Mouse (Mus musculus) retina, adult 2 months (tissue): ENCODE results near the gene Hnrnpa1.

ENCODE experiments used
- DNase-seq: peaks from one replicate; pipeline ENCODE4 v3.0.0-alpha.2; 2012; ENCODE audit warnings: low read depth, low spot score

Hnrnpa1 gene

DNA sequence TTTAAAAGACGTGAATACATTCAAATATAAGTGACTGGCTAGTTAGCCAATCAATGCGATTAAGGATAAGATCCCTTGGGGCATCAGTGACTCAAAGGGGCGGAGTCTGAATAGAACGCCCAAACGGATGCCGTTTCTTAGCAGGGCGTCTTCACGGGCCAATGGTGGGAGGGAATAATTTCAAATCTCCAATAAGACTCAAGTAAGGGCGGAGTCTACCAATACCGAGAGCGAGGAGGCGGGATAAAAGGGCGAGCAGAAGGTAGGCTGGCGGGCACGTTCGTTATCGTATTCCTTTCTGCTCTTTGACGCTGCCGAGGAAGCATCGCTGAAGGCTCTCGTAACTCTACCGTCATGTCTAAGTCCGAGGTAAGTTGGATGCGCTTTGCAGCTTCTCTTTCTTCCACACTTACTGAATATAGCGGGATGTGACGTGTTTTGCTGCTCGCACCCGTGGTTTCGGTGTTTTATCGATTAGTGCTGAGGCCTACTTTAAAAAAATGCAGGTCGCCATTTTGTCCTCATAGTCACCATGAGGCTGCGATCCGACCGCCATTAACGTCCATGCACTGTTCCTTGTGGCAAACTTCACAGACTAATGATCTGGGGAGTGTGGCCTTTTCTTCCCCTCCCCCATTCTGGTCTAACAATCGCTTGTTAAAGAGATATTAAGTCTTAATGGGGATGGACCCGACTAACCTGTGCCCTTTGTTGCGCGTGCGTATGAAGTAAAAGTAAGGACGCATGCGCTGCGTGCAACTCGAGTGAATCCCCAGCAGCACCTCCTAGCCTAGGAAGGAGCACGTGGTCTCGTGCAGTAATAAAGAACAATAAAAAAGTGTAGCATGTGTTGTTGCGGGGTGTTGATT, at the start of gene Hnrnpa1:
TSS of gene Hnrnpa1 (plus strand) at position 273 of the 869 bp plus-strand sequence.
- DNase-seq: peak; percentile 95

DNA sequence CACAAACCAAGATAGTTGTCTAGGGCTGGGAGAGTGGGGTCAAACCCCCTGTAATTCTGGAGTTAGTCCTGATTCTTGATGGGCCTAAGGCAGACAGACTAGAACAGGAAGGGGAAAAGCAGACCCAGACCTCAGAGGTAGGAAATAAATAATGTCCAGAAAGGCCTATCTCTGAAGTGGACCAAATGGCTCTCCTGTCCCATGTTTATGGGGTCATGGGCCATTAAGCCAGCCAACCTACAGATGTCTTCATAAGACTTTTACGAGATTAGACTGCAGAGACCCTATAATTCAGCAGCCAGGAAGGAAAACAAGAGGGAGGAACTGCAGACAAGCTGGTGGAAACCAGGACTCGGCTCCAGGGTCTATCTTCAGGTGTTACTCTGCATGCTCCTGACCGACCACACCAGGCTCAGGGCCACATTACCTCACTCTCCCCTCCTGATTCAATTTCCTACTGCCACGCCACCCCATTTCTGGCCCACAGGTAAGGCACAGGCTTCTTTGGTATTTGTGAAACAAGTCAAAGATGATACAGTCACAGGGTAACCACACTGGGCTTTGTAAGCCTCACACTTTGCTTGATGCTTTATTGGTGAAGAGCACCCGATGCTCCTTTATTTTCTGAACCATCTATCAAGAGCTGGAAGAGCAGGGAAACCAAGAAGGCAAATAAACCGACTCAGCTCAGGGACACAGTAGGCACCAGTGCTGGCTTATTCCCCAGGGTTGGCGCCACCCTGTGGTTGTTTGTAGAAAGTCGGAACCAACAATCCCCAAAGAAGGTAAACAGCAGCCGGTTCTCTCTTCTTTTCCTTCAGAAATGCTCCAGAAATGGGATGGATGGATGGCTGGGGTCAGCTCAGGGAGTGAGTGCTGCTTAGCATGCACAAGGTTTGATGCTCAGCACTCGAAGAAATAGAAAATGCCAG, 49.4 kb upstream of the Hnrnpa1 start:
- no peak for DNase-seq

- DNase-seq: no peak
Observed at GRCm38 (mm10) chr15:103193606-103194005, 46.6 kb upstream of the Hnrnpa1 start.

GRCm38 (mm10) chr15:103196835-103197234, 43.4 kb upstream of the Hnrnpa1 start:
- DNase-seq: no peak

- DNase-seq: no peak
Observed at GRCm38 (mm10) chr15:103197785-103198184, 42.4 kb upstream of the Hnrnpa1 start.

DNA sequence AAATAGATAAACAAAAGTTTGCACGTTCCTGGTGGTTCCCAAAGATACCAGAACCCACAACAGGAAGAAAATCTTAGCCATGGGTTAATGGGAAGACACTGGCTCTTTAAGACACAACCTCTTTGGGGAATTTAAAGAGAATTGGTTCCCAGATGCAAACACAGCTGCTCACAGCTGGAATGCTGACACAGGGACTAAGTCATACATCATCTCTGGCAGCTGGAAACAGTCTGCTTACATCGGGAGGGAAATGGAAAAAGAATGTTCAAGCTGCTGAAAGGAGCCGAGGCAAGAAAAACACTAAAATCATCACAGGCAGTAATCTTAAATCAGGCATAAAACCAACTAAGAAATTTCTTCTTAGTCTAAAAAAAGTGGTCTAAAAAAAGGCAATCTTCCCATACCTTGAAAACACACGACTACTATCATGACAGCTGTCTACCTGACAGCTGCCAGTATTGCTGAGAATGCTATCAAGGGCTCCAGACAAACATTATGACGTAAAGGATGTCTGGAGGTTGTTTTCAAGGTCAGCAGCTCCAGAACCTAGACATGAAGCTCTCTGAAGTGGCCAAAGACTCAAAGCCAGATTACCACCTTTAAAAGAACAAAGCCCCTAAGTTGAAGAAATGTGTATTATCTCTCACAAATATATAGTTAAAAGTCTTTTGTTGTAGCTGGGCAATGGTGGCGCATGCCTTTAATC, 38.0 kb upstream of the Hnrnpa1 start:
- no peak for DNase-seq

DNA sequence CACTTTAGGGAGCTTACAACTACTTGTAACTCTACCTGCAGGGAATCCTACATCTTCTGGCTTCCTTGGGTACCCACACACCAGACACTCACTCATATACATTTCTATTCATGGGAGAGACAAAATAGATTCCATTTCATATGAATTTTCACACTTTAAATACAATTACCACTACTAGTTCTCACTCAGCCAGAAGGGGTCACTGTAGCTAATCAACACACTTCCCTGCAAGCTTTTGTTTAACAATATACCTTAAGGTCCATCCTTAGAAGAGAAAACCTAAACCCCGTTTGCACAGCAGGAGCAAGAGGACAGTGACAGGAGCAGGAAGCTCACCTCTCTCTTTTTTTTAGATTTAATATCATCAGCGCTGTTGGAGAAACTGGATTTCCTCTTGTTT, 35.1 kb upstream of the Hnrnpa1 start:
- DNase-seq: no peak

- no peak for DNase-seq
Observed at GRCm38 (mm10) chr15:103214149-103214548, 26.1 kb upstream of the Hnrnpa1 start.

- peak; percentile 49 for DNase-seq
Observed at GRCm38 (mm10) chr15:103214971-103215907, 25.0 kb upstream of the Hnrnpa1 start.

DNA sequence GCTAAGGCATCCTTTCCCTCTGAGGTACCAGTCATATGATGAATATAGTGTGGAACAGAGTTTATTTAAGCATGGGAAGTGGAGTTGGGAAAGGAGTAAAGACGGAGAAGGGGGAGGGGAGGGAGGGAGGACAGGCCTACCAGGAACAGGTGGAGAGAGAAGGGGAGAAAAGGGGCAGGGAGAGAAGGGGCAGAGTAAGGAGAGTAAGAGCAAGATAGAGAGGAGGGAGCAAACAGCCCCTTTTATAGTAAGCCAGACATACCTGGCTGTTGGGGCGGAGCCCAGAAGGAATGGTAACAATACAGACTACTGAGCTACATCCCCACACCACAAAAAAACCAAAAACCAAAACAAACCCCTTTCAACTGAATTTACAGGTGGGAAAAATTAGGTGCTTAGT, 24.2 kb upstream of the Hnrnpa1 start:
- DNase-seq: no peak

GRCm38 (mm10) chr15:103220785-103221184, 19.4 kb upstream of the Hnrnpa1 start:
- DNase-seq: no peak

DNA sequence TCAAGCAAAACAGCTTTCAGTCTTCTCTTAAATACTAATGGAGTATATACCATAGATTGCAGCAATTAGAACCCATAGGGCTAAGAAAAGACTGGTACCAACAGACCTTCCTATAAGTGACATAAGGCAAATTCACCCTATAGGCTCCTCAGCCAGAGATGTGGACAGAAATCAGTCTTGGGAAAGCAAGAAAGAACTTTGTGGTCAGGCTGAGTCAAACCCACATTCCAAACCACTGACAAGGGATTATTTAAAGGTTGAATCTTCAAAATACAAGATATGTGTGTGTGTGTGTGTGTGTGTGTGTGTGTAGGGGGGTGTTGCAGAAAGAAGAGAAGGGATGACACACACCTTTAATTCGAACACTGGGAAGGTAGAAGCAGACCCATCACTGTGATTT, 18.8 kb upstream of the Hnrnpa1 start:
- DNase-seq: no peak

DNA sequence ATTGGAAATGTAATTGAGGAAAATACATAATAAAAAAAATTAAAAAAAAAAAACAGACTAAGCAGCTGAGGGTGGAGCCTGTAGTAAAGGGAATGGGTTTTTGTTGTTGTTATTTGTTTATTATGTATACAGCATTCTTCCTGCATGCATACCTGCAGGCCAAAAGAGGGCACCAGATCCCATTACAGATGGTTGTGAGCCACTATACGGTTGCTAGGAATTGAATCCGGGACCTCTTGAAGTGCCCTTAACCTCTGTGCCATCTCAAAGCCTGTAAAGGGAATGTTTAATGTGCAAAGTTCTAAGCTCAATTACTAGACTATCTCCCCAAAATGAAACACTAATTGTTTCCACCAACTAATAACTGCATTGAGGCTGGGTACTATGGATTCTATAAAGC, 16.1 kb upstream of the Hnrnpa1 start:
- DNase-seq: no peak

DNA sequence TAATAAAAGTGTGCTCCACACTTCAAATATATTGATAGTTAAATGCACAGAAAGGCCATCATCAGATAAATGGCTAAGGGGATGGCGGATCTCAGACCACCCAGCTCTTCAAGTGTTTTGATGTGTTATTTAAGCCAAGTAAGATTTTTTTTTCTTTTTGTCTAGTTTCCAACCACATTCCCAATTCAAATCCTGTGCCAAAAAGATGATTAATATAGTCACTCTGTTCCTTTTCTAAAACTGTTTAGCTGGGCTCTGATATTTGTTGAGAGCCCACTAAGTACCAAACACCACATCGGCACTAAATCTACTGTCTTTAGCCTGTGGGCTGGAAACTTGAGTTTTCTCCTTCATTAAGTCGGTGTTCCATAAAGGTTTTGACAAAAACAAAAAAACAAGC, 13.2 kb upstream of the Hnrnpa1 start:
- DNase-seq: no peak

DNA sequence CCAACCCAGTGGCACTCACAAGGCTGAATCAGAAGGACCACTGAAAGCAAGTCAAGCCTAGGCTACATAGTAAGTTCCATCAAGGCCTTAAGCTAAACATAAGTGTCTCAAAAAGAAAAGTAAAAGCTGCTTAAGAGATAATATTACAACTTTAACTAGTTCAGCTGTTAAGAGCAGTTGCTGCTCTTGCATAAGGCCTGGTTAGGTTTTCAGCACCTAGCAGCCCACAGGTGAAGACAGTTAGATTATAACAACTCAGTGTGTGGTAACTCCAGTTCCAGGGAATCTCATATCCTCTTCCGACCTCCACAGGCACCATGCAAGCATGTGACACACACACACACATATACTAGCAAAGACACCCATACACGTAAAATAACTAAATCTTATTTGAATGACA, 12.7 kb upstream of the Hnrnpa1 start:
- DNase-seq: no peak

- no peak for DNase-seq
Observed at GRCm38 (mm10) chr15:103228904-103229303, 11.3 kb upstream of the Hnrnpa1 start.

DNA sequence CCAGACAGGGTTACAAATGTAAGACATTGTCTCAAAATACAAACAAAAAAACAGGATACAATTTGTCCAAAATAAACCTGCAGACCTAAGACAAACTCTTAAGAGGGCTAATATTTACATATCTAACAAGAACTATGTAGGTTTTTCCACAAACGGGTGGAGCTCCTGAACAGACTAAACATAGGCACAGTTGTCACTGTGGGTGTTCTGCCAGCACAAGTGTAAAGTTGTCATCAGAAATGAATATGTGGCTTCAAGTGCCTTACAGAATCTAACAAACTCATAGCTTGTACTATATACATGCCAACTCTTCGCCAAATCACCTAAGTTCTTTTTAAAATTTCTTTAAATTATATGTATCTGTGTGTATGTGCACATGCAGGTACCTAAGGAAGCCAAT, 7.1 kb upstream of the Hnrnpa1 start:
- no peak for DNase-seq

DNA sequence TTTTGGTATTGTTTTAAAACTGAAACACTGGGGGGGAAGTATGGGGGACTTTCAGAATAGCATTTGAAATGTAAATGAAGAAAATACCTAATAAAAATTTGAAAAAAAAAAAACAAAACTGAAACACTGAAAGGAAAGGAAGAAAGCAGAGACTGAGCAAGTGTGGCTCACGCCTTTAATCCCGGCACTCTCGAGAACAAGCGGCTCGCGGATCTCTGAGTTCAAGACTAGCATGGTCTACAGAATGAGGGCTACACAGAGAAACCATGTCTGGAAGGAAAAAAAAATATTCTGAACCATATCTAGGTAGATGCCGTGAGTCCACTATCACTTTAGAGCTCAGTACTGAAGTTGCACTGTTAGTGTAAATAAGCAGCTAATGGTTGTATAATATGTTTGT, 2.9 kb upstream of the Hnrnpa1 start:
- DNase-seq: no peak

DNA sequence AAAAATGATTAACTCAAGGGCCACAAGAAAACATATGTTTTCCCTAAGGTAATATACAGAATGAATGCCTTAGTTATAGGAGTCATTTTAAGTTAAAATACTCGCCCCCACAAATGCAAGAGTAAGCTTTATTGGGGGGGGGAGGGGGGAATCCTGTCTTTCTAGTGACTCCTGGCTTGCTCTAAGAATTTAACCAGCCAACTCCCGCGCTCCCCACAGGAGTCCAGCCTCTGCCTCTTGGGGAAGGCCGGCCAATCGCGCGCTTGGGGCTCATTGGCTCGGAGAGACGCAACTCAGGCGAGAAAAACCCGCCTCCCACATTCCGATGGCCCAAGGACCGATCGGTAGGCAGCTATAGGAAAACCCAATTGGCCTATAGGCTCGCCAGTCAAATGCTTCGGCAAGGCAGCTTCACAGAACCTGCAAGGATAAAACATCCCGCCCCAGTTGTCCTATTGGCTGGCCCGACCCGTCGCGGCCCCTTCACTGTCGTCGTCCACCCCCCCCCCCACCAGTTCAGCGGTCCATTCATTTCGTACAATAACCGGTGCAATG, 1.0 kb upstream of the Hnrnpa1 start:
- DNase-seq: peak; percentile 79

DNA sequence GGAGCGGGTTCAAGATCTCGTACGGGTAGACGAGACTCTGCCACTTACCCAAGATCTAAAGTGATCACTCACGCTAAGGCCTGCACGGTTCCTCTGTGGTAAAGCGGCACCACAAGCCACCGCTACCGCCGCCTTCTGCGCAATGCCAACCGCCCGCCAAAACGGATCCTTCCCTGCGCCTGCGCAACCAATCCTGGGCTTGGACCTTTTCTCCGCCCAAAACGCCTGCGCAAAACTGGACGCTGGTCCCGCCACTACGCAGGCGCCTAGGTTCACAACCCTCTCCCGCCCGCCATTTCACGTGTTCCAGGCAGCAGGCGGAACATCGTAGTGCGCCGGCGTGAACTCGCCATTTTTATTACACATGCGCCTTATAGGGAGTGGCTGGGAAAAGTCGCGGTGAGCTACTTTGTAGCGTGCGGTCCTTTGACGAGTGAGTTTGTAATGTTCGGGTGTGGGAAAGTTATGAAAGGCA, 510 bp upstream of the Hnrnpa1 start, which contains the start of gene Cbx5:
TSS of gene Cbx5 (minus strand) at position 132 of the 475 bp plus-strand sequence.
- DNase-seq: peak; percentile 91
